Mouse (Mus musculus) spleen, adult 2 months (tissue): ENCODE measurements around the gene Itpr3.

Source experiments
- CTCF ChIP-seq: fragments of 200-500 bp; IDR thresholded peaks from 2 replicates; pipeline ENCODE4 v1.5.1; 2011; ENCODE audit warnings: mild to moderate bottlenecking, inconsistent platforms; ENCODE audit not compliant: insufficient read depth, insufficient read length, insufficient replicate concordance; ENCODE audit errors: extremely low read depth
- POLR2A ChIP-seq: fragments of 200-500 bp; IDR thresholded peaks from 2 replicates; pipeline ENCODE4 v1.6.1; 2011; ENCODE audit warnings: low read depth, low read length, inconsistent platforms

GRCm38 (mm10) chr17:27083601-27084000 lies 26.5 kb downstream of the Itpr3 start:
- TF ChIP-seq CTCF (no peak), POLR2A (no peak)
